Mouse (Mus musculus) liver, postnatal 0 days (tissue): Measurements from ENCODE around the gene Olfr597.

ENCODE experiments used
- CTCF ChIP-seq: sonication (generic); IDR thresholded peaks from 2 replicates; pipeline ENCODE4 v1.5.1; 2016; ENCODE audit warnings: antibody characterized with exemption, low read depth
- EP300 ChIP-seq: IDR thresholded peaks from 2 replicates; pipeline ENCODE4 v1.6.1; 2016; ENCODE audit warnings: antibody characterized with exemption, low read depth, mild to moderate bottlenecking

- no peak for TF ChIP-seq CTCF
- TF ChIP-seq EP300 = no peak
These were observed 46.4 kb downstream of the Olfr597 start, which contains the start of gene Olfr601 for GRCm38 (mm10) chr7:103362555-103362954.
